Mouse (Mus musculus): ENCODE measurements around the gene Fam193b.

Gene Fam193b

DNA sequence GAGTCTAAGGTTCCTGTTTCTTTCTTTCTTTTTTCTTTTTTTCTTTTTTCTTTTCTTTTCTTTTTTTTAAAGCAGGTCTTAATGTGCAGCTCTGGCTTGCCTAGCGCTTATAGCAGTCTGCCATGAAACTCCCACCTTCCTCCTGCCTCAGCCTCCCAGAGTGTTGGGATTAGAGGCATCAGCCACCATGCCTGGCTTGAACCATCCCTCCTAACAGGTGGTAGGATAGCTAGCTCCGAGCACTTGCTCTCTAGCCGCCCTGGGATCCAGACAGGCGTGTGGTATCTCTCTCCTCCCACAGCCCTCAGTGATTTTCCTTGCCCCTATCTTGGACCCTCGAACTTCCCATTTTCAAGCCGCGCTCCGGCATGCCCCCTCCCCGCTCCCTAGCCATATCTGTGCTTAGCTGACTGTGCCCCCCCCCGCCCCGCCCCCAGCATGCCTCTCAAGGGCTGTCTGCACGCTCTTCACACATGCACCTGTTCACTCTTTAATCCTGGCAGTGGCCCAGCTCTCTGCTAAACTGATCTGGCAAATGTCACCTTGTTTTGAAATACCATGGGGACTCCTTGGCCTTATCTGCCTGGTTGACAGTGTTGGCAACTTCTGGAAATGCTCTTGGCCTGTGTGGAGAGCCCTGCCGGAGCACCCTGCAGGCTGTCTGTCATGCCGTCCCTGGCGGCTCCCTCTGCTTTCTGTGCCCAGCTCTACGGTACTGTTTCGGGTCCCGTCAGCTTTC is 75.9 kb downstream of the Fam193b start:
- DNase-seq = no peak

DNA sequence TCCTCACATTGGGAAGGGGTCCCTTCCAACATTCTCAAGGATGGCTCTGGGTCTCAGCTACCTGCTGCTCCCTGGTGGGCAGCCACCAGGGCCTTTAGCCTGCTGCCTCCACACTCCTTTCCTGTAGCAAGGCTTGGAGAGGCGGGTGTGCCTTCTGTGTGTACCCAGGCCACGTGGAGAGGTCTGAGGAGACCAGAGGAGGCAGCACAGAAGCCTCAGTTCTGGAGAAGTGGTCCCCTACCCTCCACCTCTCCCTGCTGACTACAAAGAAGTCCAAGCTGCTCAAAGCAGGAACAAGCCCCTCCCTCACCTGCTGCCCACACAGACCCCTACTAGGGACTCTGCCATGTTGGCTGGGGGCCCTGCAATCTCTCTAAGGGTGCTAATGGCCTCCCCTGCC is 76.7 kb downstream of the Fam193b start:
- DNase-seq = no peak
